Mouse (Mus musculus): ENCODE measurements at regions not wholly inside any gene's neighbourhood (a gene's known extent, or its start where the extent isn't known, plus 50 kb on each side); places are given as distances from the start of the nearest gene placed in this dataset.

DNA sequence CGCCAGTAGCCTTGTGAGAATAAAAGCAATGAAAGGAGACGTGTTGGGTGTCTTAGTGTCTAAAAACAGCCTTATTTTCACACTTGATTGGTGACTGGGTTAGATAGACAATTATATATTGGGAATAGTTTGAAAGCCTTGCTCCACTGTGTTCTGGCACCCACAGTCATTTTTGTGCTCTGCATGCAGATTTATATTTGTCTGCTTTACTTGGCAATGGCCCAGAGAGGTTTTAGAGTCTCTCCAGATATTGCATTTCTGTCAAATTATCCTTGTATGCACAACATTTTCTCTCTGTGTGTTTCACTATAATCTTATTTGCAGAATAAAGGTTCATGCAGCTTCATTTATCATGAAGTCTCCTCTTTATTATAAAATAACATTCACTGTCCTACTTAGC, 250.2 kb upstream of the Gcfc2 start:
- no peak for TF ChIP-seq MYOD1 (IDR thresholded peaks at IDR 0.05; ENCODE audit: control insufficient read depth, insufficient read length, low read depth)
- TF ChIP-seq USF1 (IDR thresholded peaks at IDR 0.05; ENCODE audit: low read depth), result no peak
- no peak for TF ChIP-seq CTCF (IDR thresholded peaks at IDR 0.05; ENCODE audit: control insufficient read depth, insufficient read depth, insufficient read length)
- TF ChIP-seq MYOG (IDR thresholded peaks at IDR 0.05; ENCODE audit: control insufficient read depth, extremely low read depth, insufficient read length), result no peak
- no peak for TF ChIP-seq CEBPB (IDR thresholded peaks at IDR 0.05; ENCODE audit: low read depth)
- no peak for TF ChIP-seq MAX (IDR thresholded peaks at IDR 0.05)
- no peak for TF ChIP-seq FOSL1 (IDR thresholded peaks at IDR 0.05; ENCODE audit: insufficient read depth, low read length, poor library complexity, severe bottlenecking)

Data from C2C12 (cell line).